Mouse (Mus musculus) layer of hippocampus, postnatal 36 days (tissue): ENCODE data around the gene Gfra1. TPM values are rescaled to one million over a fixed set of nuclear protein-coding genes. Genes with fewer than 3 reads are reported as not detected.

Experiments used
- DNase-seq, 2 experiments: peaks; one replicate each; pipeline ENCODE4 v3.0.0; 2022
- total RNA-seq, 2 experiments: library from RNA; stranded (reverse); gene quantifications; 2 replicates each; pipeline ENCODE4 v1.2.3; 2021

Gfra1 gene
- total RNA-seq = 10 to 100 TPM; 62.0 to 64.5 TPM

GRCm38 (mm10) chr19:58455496-58456061, at the start of gene Gfra1:
Gfra1 (minus strand) TSS chr19:58455909.
- peak; percentile 63 to 67 for DNase-seq

GRCm38 (mm10) chr19:58500049-58500448, 44.3 kb upstream of the Gfra1 start:
- no peak for DNase-seq

- no peak for DNase-seq
These were observed 43.8 kb upstream of the Gfra1 start for GRCm38 (mm10) chr19:58499420-58499966.

- DNase-seq = no peak
These were observed 41.4 kb upstream of the Gfra1 start for GRCm38 (mm10) chr19:58497106-58497505.

- no peak for DNase-seq
These were observed 31.0 kb upstream of the Gfra1 start for GRCm38 (mm10) chr19:58486686-58487085.

GRCm38 (mm10) chr19:58482373-58482977, 26.8 kb upstream of the Gfra1 start:
- no peak for DNase-seq

- DNase-seq = no peak
These were observed 18.5 kb upstream of the Gfra1 start for GRCm38 (mm10) chr19:58474251-58474650.

- peak; percentile 82 to 83 for DNase-seq
These were observed 13.7 kb upstream of the Gfra1 start for GRCm38 (mm10) chr19:58469421-58469820.

- no peak for DNase-seq
These were observed 12.6 kb upstream of the Gfra1 start for GRCm38 (mm10) chr19:58468331-58468730.

GRCm38 (mm10) chr19:58463755-58464154, 8.0 kb upstream of the Gfra1 start:
- DNase-seq = no peak

GRCm38 (mm10) chr19:58460361-58461022, 4.8 kb upstream of the Gfra1 start:
- DNase-seq = no peak

GRCm38 (mm10) chr19:58456491-58457061, 867 bp upstream of the Gfra1 start:
- no peak for DNase-seq

GRCm38 (mm10) chr19:58455061-58455495, 631 bp downstream of the Gfra1 start:
- peak in 1 of 2 experiments; percentile 65 for DNase-seq

GRCm38 (mm10) chr19:58454261-58455060, 1.2 kb downstream of the Gfra1 start:
- peak; percentile 67 to 68 for DNase-seq

- peak; percentile 23 to 28 for DNase-seq
These were observed 2.1 kb downstream of the Gfra1 start for GRCm38 (mm10) chr19:58453581-58453980.

- peak; percentile 27 to 32 for DNase-seq
These were observed 2.7 kb downstream of the Gfra1 start for GRCm38 (mm10) chr19:58452941-58453551.

GRCm38 (mm10) chr19:58452178-58452819, 3.4 kb downstream of the Gfra1 start:
- DNase-seq = no peak

- no peak for DNase-seq
These were observed 4.4 kb downstream of the Gfra1 start for GRCm38 (mm10) chr19:58451323-58451722.

GRCm38 (mm10) chr19:58450716-58451115, 5.0 kb downstream of the Gfra1 start:
- no peak for DNase-seq

- no peak for DNase-seq
These were observed 12.7 kb downstream of the Gfra1 start for GRCm38 (mm10) chr19:58442785-58443732.
